Mouse (Mus musculus) E14TG2a.4 (cell line): ENCODE data around the gene Mtap.

Source experiments
- H3K27me3 ChIP-seq: 2 replicates; pipeline ENCODE4 v1.6.1; 2014; ENCODE audit warnings: low read length, control low read depth; ENCODE audit not compliant: insufficient read depth
- H3K36me3 ChIP-seq: 2 replicates; pipeline ENCODE4 v1.6.1; 2014; ENCODE audit warnings: low read length, control low read depth; ENCODE audit not compliant: insufficient read depth
- H3K4me1 ChIP-seq: replicated peaks from 2 replicates; pipeline ENCODE4 v1.6.1; 2014; ENCODE audit warnings: low read depth, low read length, control low read depth
- H3K4me3 ChIP-seq: replicated peaks from 2 replicates; pipeline ENCODE4 v1.5.1; 2014; ENCODE audit warnings: mild to moderate bottlenecking, low read length
- H3K9me3 ChIP-seq: 2 replicates; pipeline ENCODE4 v1.6.1; 2014; ENCODE audit warnings: low read length, control low read depth
- CTCF ChIP-seq: conservative IDR thresholded peaks from 2 replicates; pipeline ENCODE4 v1.5.1; 2014; ENCODE audit warnings: low read length
- NANOG ChIP-seq: IDR thresholded peaks from 2 replicates; pipeline ENCODE4 v1.6.1; 2014; ENCODE audit warnings: borderline replicate concordance, low read length, mixed read lengths
- POU5F1 ChIP-seq: IDR thresholded peaks from 2 replicates; pipeline ENCODE4 v1.6.1; 2014; ENCODE audit warnings: low read length, borderline replicate concordance

Gene Mtap

DNA sequence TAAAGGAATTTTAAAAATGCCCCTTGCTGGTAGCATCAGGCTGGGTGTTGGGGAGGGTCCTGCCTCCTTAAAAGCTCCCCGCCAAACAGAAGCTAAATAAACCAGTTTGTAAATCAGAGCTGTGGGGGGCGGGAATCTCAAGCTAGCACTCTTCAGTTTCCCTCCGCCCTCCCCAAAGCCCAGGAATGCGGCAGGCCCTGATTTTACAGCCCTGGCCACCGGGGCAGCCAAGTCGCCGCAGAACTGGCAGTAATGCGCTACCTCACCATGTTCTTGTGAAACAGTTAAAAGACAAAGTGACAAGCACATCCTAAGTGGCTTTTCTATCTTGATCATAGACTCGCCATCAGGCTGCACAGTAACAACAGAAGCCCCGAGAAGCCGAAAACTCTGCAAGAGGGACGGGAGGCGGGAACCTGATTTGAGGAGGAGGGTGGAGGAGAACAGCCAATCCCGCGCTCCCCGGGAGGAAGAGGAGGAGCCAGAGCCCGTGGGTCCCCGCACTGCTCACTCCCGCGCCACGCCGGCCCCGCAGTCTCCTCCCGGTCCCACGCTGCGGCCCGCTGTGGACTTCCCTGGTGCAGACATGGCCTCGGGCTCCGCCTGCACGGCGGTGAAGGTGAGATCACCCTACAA is at the start of gene Mtap:
Gene Mtap, plus strand, starts transcription at position 217 of the 636 bp plus-strand sequence.
- H3K9me3 ChIP-seq = no peaks in the 10 kb centered on the region
- H3K27me3 ChIP-seq = peaks cover 4% of the 10 kb centered on the region; the same call in 1 of the 2 replicates
- H3K4me3 ChIP-seq = peak within 1 kb of the TSS; percentile 98
- H3K36me3 ChIP-seq = peaks cover 18% of the 10 kb centered on the region
- H3K4me1 ChIP-seq = peaks cover 16% of the 10 kb centered on the region
- TF ChIP-seq POU5F1 = no peak
- no peak for TF ChIP-seq NANOG
- no peak for TF ChIP-seq CTCF

DNA sequence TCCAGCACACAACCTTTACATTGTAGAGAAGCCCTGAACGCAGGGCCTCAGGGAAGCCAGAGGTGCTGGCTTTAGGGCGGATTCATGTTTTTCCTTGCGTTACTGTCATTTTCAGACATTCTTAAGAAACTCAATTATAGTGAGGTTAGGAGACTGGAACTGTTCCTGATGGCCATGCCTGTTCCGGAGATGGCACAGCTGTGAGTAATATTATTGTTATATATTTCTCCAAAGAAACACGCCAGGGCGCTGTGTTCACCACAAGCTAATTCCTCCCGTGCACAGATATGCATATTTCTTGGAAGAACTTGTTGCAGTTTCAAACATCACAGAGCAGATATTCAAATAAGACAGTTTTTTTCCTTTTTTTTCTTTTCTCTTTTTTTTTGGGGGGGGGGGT is 47.8 kb upstream of the Mtap start:
- Histone ChIP-seq H3K27me3 (no peaks in the 10 kb centered on the region), H3K36me3 (no peaks in the 10 kb centered on the region), H3K4me3 (no peak overlapping the region), H3K4me1 (no peaks in the 10 kb centered on the region), H3K9me3 (no peaks in the 10 kb centered on the region)
- no peak for TF ChIP-seq NANOG
- no peak for TF ChIP-seq CTCF
- TF ChIP-seq POU5F1 = no peak

DNA sequence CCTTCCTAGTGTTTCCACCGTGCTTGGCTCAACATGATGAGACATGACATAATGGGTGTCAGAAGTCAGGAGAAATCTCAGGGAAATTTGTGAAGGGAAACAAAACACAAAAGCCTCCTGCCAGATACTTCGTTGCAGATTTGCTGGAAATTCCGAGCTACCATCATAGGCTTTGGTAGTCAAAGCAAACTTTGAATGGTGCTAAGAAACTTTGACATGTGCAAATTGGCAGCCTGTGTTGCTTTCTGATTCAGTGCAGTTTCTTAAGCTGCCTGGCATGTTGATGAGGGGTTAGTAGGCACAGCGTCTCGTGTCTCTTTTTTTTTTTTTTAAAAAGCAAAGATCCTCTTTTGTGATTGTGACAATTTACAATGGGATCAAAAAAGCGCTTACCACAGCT is 46.7 kb upstream of the Mtap start:
- Histone ChIP-seq H3K4me1 (no peaks in the 10 kb centered on the region), H3K27me3 (no peaks in the 10 kb centered on the region), H3K4me3 (no peak overlapping the region), H3K9me3 (no peaks in the 10 kb centered on the region), H3K36me3 (no peaks in the 10 kb centered on the region)
- TF ChIP-seq NANOG (no peak), CTCF (no peak), POU5F1 (no peak)

GRCm38 (mm10) chr4:89092153-89092552 is 44.8 kb upstream of the Mtap start:
- no peaks in the 10 kb centered on the region for H3K27me3 ChIP-seq
- no peaks in the 10 kb centered on the region for H3K36me3 ChIP-seq
- TF ChIP-seq POU5F1 (no peak), CTCF (no peak), NANOG (no peak)
- H3K9me3 ChIP-seq = no peaks in the 10 kb centered on the region
- no peak overlapping the region for H3K4me3 ChIP-seq
- H3K4me1 ChIP-seq = no peaks in the 10 kb centered on the region

GRCm38 (mm10) chr4:89094773-89095172 is 42.1 kb upstream of the Mtap start:
- Histone ChIP-seq H3K36me3 (no peaks in the 10 kb centered on the region), H3K4me3 (no peak overlapping the region), H3K9me3 (no peaks in the 10 kb centered on the region), H3K4me1 (no peaks in the 10 kb centered on the region), H3K27me3 (no peaks in the 10 kb centered on the region)
- TF ChIP-seq CTCF = no peak
- no peak for TF ChIP-seq POU5F1
- no peak for TF ChIP-seq NANOG

- Histone ChIP-seq H3K36me3 (no peaks in the 10 kb centered on the region), H3K4me1 (no peaks in the 10 kb centered on the region), H3K4me3 (no peak overlapping the region), H3K27me3 (no peaks in the 10 kb centered on the region), H3K9me3 (no peaks in the 10 kb centered on the region)
- no peak for TF ChIP-seq NANOG
- TF ChIP-seq POU5F1 = no peak
- TF ChIP-seq CTCF = no peak
Measured at GRCm38 (mm10) chr4:89098261-89098660, 38.7 kb upstream of the Mtap start.

DNA sequence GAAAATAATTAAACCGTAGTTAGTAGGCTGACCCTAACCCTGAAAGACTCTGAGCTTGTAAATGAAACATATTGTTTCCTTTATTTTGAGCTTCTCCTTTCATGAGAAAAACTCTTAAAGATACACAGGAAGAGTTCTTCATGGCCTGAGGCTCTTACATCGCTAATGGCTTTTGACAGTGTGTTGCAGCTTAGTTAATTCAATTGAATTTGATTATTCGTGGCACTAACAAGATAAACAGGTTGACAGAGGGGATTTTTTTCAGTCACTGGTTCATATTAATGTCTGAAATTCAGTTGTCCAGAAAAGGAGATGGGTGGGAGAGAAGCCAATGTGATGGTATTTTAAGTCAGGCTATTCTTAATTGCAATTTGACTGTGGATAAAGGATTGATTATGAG is 35.6 kb upstream of the Mtap start:
- TF ChIP-seq CTCF = no peak
- TF ChIP-seq POU5F1 = no peak
- TF ChIP-seq NANOG = no peak
- no peaks in the 10 kb centered on the region for H3K36me3 ChIP-seq
- no peak overlapping the region for H3K4me3 ChIP-seq
- no peaks in the 10 kb centered on the region; the same call in 1 of the 2 replicates for H3K4me1 ChIP-seq
- H3K9me3 ChIP-seq = no peaks in the 10 kb centered on the region
- H3K27me3 ChIP-seq = no peaks in the 10 kb centered on the region

DNA sequence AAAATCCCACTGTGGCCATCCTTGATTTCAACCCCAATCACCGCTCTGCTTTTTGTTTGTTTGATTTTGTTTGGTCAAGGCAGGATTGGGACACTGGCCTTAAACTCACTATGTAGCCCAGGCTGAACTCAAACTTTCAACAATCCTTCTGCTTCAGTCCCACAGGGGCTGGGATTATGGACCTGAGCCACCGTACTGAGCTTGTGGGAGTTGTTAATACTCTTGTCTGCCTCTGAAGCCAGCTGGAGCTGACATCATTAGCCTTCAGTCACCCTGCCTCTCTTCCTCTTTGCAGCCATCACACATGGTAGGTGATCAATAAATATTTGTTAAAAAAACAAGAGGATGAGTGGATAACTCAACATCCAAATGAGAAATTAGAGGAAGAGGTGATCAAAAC is 34.6 kb upstream of the Mtap start:
- Histone ChIP-seq H3K9me3 (no peaks in the 10 kb centered on the region), H3K27me3 (no peaks in the 10 kb centered on the region), H3K4me1 (peaks cover 2% of the 10 kb centered on the region; the same call in 1 of the 2 replicates), H3K36me3 (no peaks in the 10 kb centered on the region), H3K4me3 (no peak overlapping the region)
- TF ChIP-seq CTCF = no peak
- TF ChIP-seq POU5F1 = no peak
- no peak for TF ChIP-seq NANOG

GRCm38 (mm10) chr4:89105486-89105885 is 31.4 kb upstream of the Mtap start:
- Histone ChIP-seq H3K36me3 (no peaks in the 10 kb centered on the region), H3K9me3 (no peaks in the 10 kb centered on the region), H3K4me3 (no peak overlapping the region), H3K4me1 (peaks cover 2% of the 10 kb centered on the region; the same call in 1 of the 2 replicates), H3K27me3 (no peaks in the 10 kb centered on the region)
- TF ChIP-seq POU5F1 (no peak), NANOG (no peak), CTCF (no peak)
